Comparison of ENCODE assay signal across 13 mouse cellular contexts in the genomic region with DNA sequence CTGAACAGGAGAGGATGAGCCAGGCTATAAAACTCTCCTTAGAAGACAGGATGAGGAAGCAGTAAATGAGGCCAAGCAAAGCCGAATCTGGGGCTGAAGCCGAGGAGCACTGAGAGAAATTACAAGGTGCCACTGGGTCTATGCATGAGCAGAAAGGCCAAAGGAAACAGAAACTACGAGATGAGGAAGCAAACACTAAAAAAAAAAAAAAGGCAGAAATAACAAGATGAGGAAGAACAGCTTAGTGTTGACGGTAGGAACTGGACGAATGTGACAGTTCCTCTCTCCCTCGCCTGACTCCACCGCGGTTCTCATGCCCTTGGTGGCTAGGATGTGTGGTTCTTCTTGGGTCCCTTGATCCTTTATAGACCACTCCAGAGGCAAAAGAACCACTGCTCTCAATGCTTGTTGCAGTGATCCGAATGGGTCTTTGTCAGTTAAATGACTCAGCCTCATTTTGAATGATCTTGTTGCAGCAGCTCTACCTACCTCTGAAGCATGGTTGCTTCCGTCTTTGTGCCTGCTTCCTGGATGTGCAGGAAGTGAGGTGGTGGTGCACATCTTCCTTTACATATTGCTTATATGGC. TPM values are rescaled to one million over a fixed set of nuclear protein-coding genes. Genes with fewer than 3 reads are reported as not detected.
DNase-seq lines count a peak whose midpoint lies in the region; ATAC-seq and TF ChIP-seq lines count a peak whose summit lies in the region.
"Had no signal": no experiment of that assay in that cellular context is flagged by ENCODE, and none has a peak within 500 bp of the region (broad histone marks: within the 10 kb centered on the region; RNA-seq: fewer than 3 reads in every experiment).

No protein-coding gene starts in this region.

- H3K9me3 ChIP-seq in midbrain, postnatal 0 days (ENCODE audit: low read length) = no peaks in the 10 kb centered on the region
- H3K9me3 ChIP-seq: neural tube, embryonic 15.5 days had no signal

- no peaks in the 10 kb centered on the region for H3K4me1 ChIP-seq in midbrain, postnatal 0 days (ENCODE audit: insufficient read depth, low read length)
- H3K4me1 ChIP-seq: neural tube, embryonic 15.5 days had no signal

- no peak overlapping the region for H3K4me3 ChIP-seq in gastrocnemius, adult 2 months
- no peak overlapping the region for H3K4me3 ChIP-seq in midbrain, postnatal 0 days (ENCODE audit: low read depth, low read length)
- H3K4me3 ChIP-seq: erythroblast, embryonic 14.5 days; heart, adult 2 months; neural tube, embryonic 15.5 days had no signal

- intact Hi-C loops in gastrocnemius, adult 2 months (cut with DNase I) = no loop called here

- 86% methylated on average over 10 of the region's 10 CpGs for WGBS in midbrain, postnatal 0 days

- no peak overlapping the region for H3K4me2 ChIP-seq in midbrain, postnatal 0 days (ENCODE audit: low read depth, low read length, poor library complexity, severe bottlenecking)
- H3K4me2 ChIP-seq: neural tube, embryonic 15.5 days had no signal

- H3K9ac ChIP-seq in midbrain, postnatal 0 days (replicated peaks; ENCODE audit: low read length, poor library complexity, severe bottlenecking) = no peak overlapping the region
- H3K9ac ChIP-seq: neural tube, embryonic 15.5 days had no signal

- no peak for ATAC-seq in midbrain, postnatal 0 days (ENCODE audit: low FRiP score)

- H3K36me3 ChIP-seq in midbrain, postnatal 0 days (ENCODE audit: insufficient read depth, low read length) = no peaks in the 10 kb centered on the region
- H3K36me3 ChIP-seq: neural tube, embryonic 15.5 days had no signal

- no peak for TF ChIP-seq CTCF in gastrocnemius, adult 2 months (IDR thresholded peaks at IDR 0.05)
- TF ChIP-seq CTCF in midbrain, postnatal 0 days (IDR thresholded peaks at IDR 0.05) = no peak

- DNase-seq in lung, adult 18-20 months = peak; percentile 5 to 12
- DNase-seq in lung, postnatal 14 days = no peak
- peak; percentile 35 for DNase-seq in brain, adult 2 months (ENCODE audit: low read depth, low spot score)
- DNase-seq in monocyte, adult 2 months (ENCODE audit: low read depth in 1 of 2, low spot score in 2 of 2) = peak; percentile 46 to 47
- peak; percentile 50 for DNase-seq in thymus, postnatal 25 days
- DNase-seq in adrenal gland, postnatal 10 days = no peak
- no peak for DNase-seq in gastrocnemius, adult 2 months
- DNase-seq in midbrain, postnatal 0 days (ENCODE audit: low spot score) = no peak
- DNase-seq: cerebellum, adult 2 months; kidney, postnatal 36 days had no signal

- H3K27me3 ChIP-seq in midbrain, postnatal 0 days (ENCODE audit: insufficient read depth, low read length) = no peaks in the 10 kb centered on the region
- H3K27me3 ChIP-seq: neural tube, embryonic 15.5 days had no signal

- no peak overlapping the region for H3K27ac ChIP-seq in gastrocnemius, adult 2 months
- no peak overlapping the region for H3K27ac ChIP-seq in midbrain, postnatal 0 days (ENCODE audit: low read depth, low read length)
- H3K27ac ChIP-seq: heart, adult 2 months; neural tube, embryonic 15.5 days had no signal

RNA-seq across cellular contexts. Expression of a gene that starts 34.2 kb away (rescaled TPM):
- 10 to 100 TPM; 21.4 to 24.4 TPM for total RNA-seq in adrenal gland, postnatal 10 days (2021)
- 10 to 100 TPM; 14.1 to 17.1 TPM for total RNA-seq in gastrocnemius, adult 2 months (2021)
- total RNA-seq in midbrain, postnatal 0 days (2014; rRNA removed) = 40.2 and 43.4 TPM in 2 replicates
- polyA plus RNA-seq in midbrain, postnatal 0 days (2015; fragmentation: Nextera tagmentation; extraction: Ambion mirVana) = 8.5 and 9.0 TPM in 2 replicates

Comparison
In these comparisons a context has a peak if more than half of its experiments do, and no peak if none do; other contexts are left out.
1. DNase-seq: peak in lung, adult 18-20 months (2 of 2), brain, adult 2 months (single experiment), monocyte, adult 2 months (2 of 2) and thymus, postnatal 25 days (single experiment); none in lung, postnatal 14 days (single experiment), adrenal gland, postnatal 10 days (single experiment), gastrocnemius, adult 2 months (single experiment) and midbrain, postnatal 0 days (single experiment).